Mouse (Mus musculus) kidney, postnatal 4 days (tissue): ENCODE measurements around the gene Irs1.

Source experiments
- DNase-seq, 2 experiments: peaks; one replicate each; pipeline ENCODE4 v3.0.0; 2021; ENCODE audit warnings: mixed read lengths in 2 of 2

The Irs1 gene

GRCm38 (mm10) chr1:82247221-82247951 is 43.8 kb downstream of the Irs1 start:
- DNase-seq, result peak; percentile 9 to 20

GRCm38 (mm10) chr1:82245002-82245401 is 46.2 kb downstream of the Irs1 start:
- no peak for DNase-seq

GRCm38 (mm10) chr1:82243260-82243825 is 47.9 kb downstream of the Irs1 start:
- no peak for DNase-seq

- no peak for DNase-seq
Observed at GRCm38 (mm10) chr1:82239409-82240201, 51.6 kb downstream of the Irs1 start.

GRCm38 (mm10) chr1:82238245-82238644 is 53.0 kb downstream of the Irs1 start:
- DNase-seq, result no peak

GRCm38 (mm10) chr1:82235455-82236104 is 55.6 kb downstream of the Irs1 start:
- no peak for DNase-seq

GRCm38 (mm10) chr1:82234616-82235015 is 56.6 kb downstream of the Irs1 start:
- DNase-seq, result no peak

GRCm38 (mm10) chr1:82232812-82233211 is 58.4 kb downstream of the Irs1 start, which contains the start of gene Gm9747:
Gene Gm9747, plus strand, starts transcription at chr1:82233112.
- no peak for DNase-seq

- no peak for DNase-seq
Observed at GRCm38 (mm10) chr1:82228841-82229240, 62.4 kb downstream of the Irs1 start.

- no peak for DNase-seq
Observed at GRCm38 (mm10) chr1:82223042-82223795, 68.0 kb downstream of the Irs1 start.

- no peak for DNase-seq
Observed at GRCm38 (mm10) chr1:82221462-82221861, 69.8 kb downstream of the Irs1 start.

GRCm38 (mm10) chr1:82220673-82221396 is 70.4 kb downstream of the Irs1 start:
- no peak for DNase-seq

- no peak for DNase-seq
Observed at GRCm38 (mm10) chr1:82207511-82207910, 83.7 kb downstream of the Irs1 start.

- DNase-seq, result peak; percentile 11 to 30
Observed at GRCm38 (mm10) chr1:82200636-82201035, 90.6 kb downstream of the Irs1 start.

- no peak for DNase-seq
Observed at GRCm38 (mm10) chr1:82199918-82200317, 91.3 kb downstream of the Irs1 start.

- no peak for DNase-seq
Observed at GRCm38 (mm10) chr1:82191579-82191978, 99.6 kb downstream of the Irs1 start.

- peak; percentile 12 to 31 for DNase-seq
Observed at GRCm38 (mm10) chr1:82189516-82189915, 101.7 kb downstream of the Irs1 start.

GRCm38 (mm10) chr1:82188549-82189231 is 102.5 kb downstream of the Irs1 start:
- DNase-seq, result no peak

- no peak for DNase-seq
Observed at GRCm38 (mm10) chr1:82183913-82184442, 107.2 kb downstream of the Irs1 start.
